Mouse (Mus musculus): ENCODE measurements at regions not wholly inside any gene's neighbourhood (a gene's known extent, or its start where the extent isn't known, plus 50 kb on each side); places are given as distances from the start of the nearest gene placed in this dataset.

DNA sequence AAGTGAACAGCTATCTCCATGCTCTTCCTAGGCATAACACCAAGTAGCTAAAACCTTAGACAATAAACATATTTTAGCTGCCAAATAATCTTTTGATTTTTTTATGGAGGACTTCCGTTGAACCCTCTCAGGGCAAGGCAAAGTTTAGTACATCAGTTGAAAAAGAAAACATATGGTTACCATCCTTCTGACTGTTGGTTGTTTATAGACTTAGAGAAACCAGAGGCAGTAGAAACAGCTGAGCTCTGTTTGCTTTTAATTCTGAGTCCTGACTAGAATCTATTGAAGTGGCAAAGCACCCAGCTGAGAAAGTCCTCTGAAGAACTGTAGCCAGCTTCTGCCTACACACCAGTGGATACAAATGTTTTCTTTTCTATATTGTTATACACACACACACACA, 109.7 kb downstream of the Alg10b start:
- Histone ChIP-seq H3K27me3 (ENCODE audit: control insufficient read depth, insufficient read depth, low read length) (no peaks in the 10 kb centered on the region), H3K9me3 (ENCODE audit: control insufficient read depth, low read length) (no peaks in the 10 kb centered on the region), H3K36me3 (replicated peaks; ENCODE audit: control insufficient read depth, insufficient read depth, low read depth) (no peaks in the 10 kb centered on the region), H3K27ac (no peak overlapping the region), H3K4me1 (replicated peaks; ENCODE audit: control insufficient read depth in 2 of 2, insufficient read depth in 2 of 2, low read length in 1 of 2) (no peaks in the 10 kb centered on the region), H3K4me2 (ENCODE audit: low read depth) (no peak overlapping the region), H3K9ac (replicated peaks) (no peak overlapping the region), H3K4me3 (ENCODE audit: insufficient read depth in 1 of 2, low read depth in 2 of 2, low read length in 2 of 2) (no peak overlapping the region)
- ATAC-seq (ENCODE audit: insufficient read depth) (no peak), DNase-seq (ENCODE audit: low read depth in 3 of 3, low spot score in 3 of 3) (no peak)
- TF ChIP-seq CTCF (IDR thresholded peaks at IDR 0.05; ENCODE audit: low read depth): no peak
- TF ChIP-seq EP300 (IDR thresholded peaks at IDR 0.05; ENCODE audit: low read depth): no peak
- 48% methylated on average over 1 of the region's 1 CpGs for WGBS (ENCODE audit: insufficient replicate concordance)

DNA sequence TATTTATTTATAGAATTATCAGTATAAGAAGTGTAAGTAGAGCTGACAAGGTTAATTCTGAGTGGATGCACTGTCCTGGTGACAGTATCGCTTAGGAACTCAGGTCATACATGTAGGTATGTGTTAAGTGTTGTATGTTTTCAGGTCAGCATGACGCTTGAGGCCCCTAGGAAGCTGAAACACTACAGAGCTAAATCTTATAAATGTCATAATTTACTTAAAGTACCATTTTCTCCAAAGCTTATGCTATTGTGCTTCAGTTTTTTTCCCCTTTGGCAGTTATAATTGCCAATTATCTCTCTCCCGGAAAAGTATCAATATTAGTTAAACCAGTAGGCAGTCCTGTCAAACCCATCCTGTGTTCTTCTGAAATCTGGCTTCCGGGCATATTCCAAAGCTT, 110.3 kb downstream of the Alg10b start:
- H3K9me3 ChIP-seq (ENCODE audit: control insufficient read depth, low read length): no peaks in the 10 kb centered on the region
- H3K9ac ChIP-seq (replicated peaks): no peak overlapping the region
- DNase-seq (ENCODE audit: low read depth in 3 of 3, low spot score in 3 of 3) (no peak), ATAC-seq (ENCODE audit: insufficient read depth) (no peak)
- no peak overlapping the region for H3K27ac ChIP-seq
- H3K4me1 ChIP-seq (replicated peaks; ENCODE audit: control insufficient read depth in 2 of 2, insufficient read depth in 2 of 2, low read length in 1 of 2): no peaks in the 10 kb centered on the region
- WGBS (ENCODE audit: insufficient replicate concordance): 66% methylated on average over 4 of the region's 4 CpGs
- H3K27me3 ChIP-seq (ENCODE audit: control insufficient read depth, insufficient read depth, low read length): no peaks in the 10 kb centered on the region
- no peak overlapping the region for H3K4me3 ChIP-seq (ENCODE audit: insufficient read depth in 1 of 2, low read depth in 2 of 2, low read length in 2 of 2)
- no peaks in the 10 kb centered on the region for H3K36me3 ChIP-seq (replicated peaks; ENCODE audit: control insufficient read depth, insufficient read depth, low read depth)
- TF ChIP-seq CTCF (IDR thresholded peaks at IDR 0.05; ENCODE audit: low read depth): no peak
- no peak overlapping the region for H3K4me2 ChIP-seq (ENCODE audit: low read depth)

DNA sequence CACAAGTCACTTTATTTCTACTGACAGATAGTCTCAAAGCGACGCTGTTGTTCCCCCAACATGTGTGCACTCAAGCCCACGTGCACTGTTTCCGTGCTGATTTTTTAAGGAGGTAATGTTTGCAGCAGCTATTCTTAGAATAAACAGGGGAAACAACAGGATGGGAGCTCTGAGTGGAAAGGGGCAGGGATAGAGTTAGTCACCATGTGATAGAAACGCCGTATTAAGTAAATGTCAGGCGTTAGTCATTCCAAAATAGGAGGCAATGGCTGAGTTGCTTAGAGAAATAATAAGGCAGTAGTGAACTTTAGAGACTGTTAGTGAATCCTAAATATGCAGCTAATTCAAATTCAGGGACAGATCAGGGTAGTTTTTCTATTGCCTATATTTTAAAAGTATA, 111.4 kb downstream of the Alg10b start:
- no peak for TF ChIP-seq CTCF (IDR thresholded peaks at IDR 0.05; ENCODE audit: low read depth)
- TF ChIP-seq EP300 (IDR thresholded peaks at IDR 0.05; ENCODE audit: low read depth): no peak
- no peak for ATAC-seq (ENCODE audit: insufficient read depth)
- Histone ChIP-seq H3K9ac (replicated peaks) (no peak overlapping the region), H3K9me3 (ENCODE audit: control insufficient read depth, low read length) (no peaks in the 10 kb centered on the region), H3K4me1 (replicated peaks; ENCODE audit: control insufficient read depth in 2 of 2, insufficient read depth in 2 of 2, low read length in 1 of 2) (no peaks in the 10 kb centered on the region), H3K27me3 (ENCODE audit: control insufficient read depth, insufficient read depth, low read length) (no peaks in the 10 kb centered on the region), H3K4me3 (ENCODE audit: insufficient read depth in 1 of 2, low read depth in 2 of 2, low read length in 2 of 2) (no peak overlapping the region), H3K4me2 (ENCODE audit: low read depth) (no peak overlapping the region), H3K27ac (no peak overlapping the region), H3K36me3 (replicated peaks; ENCODE audit: control insufficient read depth, insufficient read depth, low read depth) (no peaks in the 10 kb centered on the region)
- no peak for DNase-seq (ENCODE audit: low read depth in 3 of 3, low spot score in 3 of 3)
- WGBS (ENCODE audit: insufficient replicate concordance): 69% methylated on average over 7 of the region's 7 CpGs

DNA sequence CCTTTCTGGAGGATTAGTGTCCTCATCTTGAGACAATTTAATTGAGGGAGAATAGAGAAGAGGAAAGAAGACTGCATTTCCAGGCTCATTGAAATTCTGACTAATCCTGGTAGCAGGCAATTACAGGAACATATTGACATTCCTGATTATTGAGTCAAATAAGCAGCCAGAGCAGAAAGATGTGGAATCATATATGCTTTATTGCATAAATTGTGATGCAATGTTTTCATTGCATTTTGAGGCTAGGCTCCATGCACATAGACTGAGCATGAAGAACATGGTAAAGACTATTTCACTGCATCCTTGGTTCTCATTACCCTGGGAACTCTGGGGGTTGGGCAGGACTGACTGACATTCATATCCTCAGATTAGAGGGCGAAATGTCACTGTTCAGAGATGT, 116.0 kb downstream of the Alg10b start:
- H3K9me3 ChIP-seq (ENCODE audit: control insufficient read depth, low read length): no peaks in the 10 kb centered on the region
- no peaks in the 10 kb centered on the region for H3K27me3 ChIP-seq (ENCODE audit: control insufficient read depth, insufficient read depth, low read length)
- WGBS (ENCODE audit: insufficient replicate concordance): 39% methylated on average over 1 of the region's 1 CpGs
- ATAC-seq (ENCODE audit: insufficient read depth) (no peak), DNase-seq (ENCODE audit: low read depth in 3 of 3, low spot score in 3 of 3) (no peak)
- no peak overlapping the region for H3K9ac ChIP-seq (replicated peaks)
- H3K4me1 ChIP-seq (replicated peaks; ENCODE audit: control insufficient read depth in 2 of 2, insufficient read depth in 2 of 2, low read length in 1 of 2): no peaks in the 10 kb centered on the region
- no peak overlapping the region for H3K4me2 ChIP-seq (ENCODE audit: low read depth)
- no peaks in the 10 kb centered on the region for H3K36me3 ChIP-seq (replicated peaks; ENCODE audit: control insufficient read depth, insufficient read depth, low read depth)
- no peak overlapping the region for H3K27ac ChIP-seq
- no peak for TF ChIP-seq CTCF (IDR thresholded peaks at IDR 0.05; ENCODE audit: low read depth)
- TF ChIP-seq EP300 (IDR thresholded peaks at IDR 0.05; ENCODE audit: low read depth): no peak
- no peak overlapping the region for H3K4me3 ChIP-seq (ENCODE audit: insufficient read depth in 1 of 2, low read depth in 2 of 2, low read length in 2 of 2)

DNA sequence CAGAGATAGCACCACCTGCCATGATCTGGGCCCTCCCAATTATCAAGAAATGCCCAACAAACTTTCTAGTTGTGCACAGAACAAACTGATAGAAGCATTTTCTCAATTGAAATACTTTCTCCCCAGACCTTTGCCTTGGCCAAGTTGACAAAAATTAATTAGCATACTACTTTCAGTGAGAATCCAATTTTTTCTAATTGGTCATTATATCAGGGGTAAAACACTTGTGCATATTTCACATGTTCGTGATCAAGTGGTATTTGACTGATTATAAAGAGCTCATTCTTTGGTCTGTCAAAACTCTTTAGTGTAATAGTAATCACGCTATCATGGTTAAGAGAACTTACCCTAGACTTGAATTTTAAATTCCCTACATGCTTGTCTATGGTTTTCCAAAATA, 117.2 kb downstream of the Alg10b start:
- no peak for DNase-seq (ENCODE audit: low read depth in 3 of 3, low spot score in 3 of 3)
- Histone ChIP-seq H3K27me3 (ENCODE audit: control insufficient read depth, insufficient read depth, low read length) (no peaks in the 10 kb centered on the region), H3K27ac (no peak overlapping the region), H3K9ac (replicated peaks) (no peak overlapping the region), H3K4me1 (replicated peaks; ENCODE audit: control insufficient read depth in 2 of 2, insufficient read depth in 2 of 2, low read length in 1 of 2) (no peaks in the 10 kb centered on the region), H3K9me3 (ENCODE audit: control insufficient read depth, low read length) (no peaks in the 10 kb centered on the region), H3K4me3 (ENCODE audit: insufficient read depth in 1 of 2, low read depth in 2 of 2, low read length in 2 of 2) (no peak overlapping the region), H3K36me3 (replicated peaks; ENCODE audit: control insufficient read depth, insufficient read depth, low read depth) (no peaks in the 10 kb centered on the region), H3K4me2 (ENCODE audit: low read depth) (no peak overlapping the region)
- no peak for ATAC-seq (ENCODE audit: insufficient read depth)
- TF ChIP-seq EP300 (IDR thresholded peaks at IDR 0.05; ENCODE audit: low read depth) (no peak), CTCF (IDR thresholded peaks at IDR 0.05; ENCODE audit: low read depth) (no peak)
- WGBS (ENCODE audit: insufficient replicate concordance): 55% methylated on average over 2 of the region's 2 CpGs

DNA sequence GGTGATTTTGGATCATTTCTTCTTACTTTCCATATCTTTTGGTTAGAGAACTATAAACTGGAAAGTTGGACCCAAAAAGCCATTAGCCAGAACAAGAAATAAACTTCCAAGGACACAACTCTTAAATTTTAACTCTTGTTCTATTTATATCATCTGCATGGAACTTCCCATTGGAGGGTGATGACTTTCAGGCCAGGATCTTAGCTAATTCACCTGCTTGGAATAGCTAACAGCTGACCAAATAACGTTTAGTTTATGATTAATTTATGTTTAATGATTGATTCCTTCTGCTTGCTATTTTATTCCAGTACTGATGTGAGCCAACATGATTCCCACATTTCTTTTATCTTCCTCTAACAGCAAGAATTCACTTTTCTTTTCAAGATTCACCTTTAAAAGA, 119.7 kb downstream of the Alg10b start:
- no peak for ATAC-seq (ENCODE audit: insufficient read depth)
- WGBS (ENCODE audit: insufficient replicate concordance): 38% methylated on average over 1 of the region's 1 CpGs

More for the DNA sequence above, 119.7 kb downstream of the Alg10b start:
- no peaks in the 10 kb centered on the region for H3K27me3 ChIP-seq (ENCODE audit: control insufficient read depth, insufficient read depth, low read length)
- DNase-seq (ENCODE audit: low read depth in 3 of 3, low spot score in 3 of 3): no peak
- TF ChIP-seq EP300 (IDR thresholded peaks at IDR 0.05; ENCODE audit: low read depth): no peak
- TF ChIP-seq CTCF (IDR thresholded peaks at IDR 0.05; ENCODE audit: low read depth): no peak
- no peak overlapping the region for H3K4me3 ChIP-seq (ENCODE audit: insufficient read depth in 1 of 2, low read depth in 2 of 2, low read length in 2 of 2)
- H3K9ac ChIP-seq (replicated peaks): no peak overlapping the region
- H3K4me1 ChIP-seq (replicated peaks; ENCODE audit: control insufficient read depth in 2 of 2, insufficient read depth in 2 of 2, low read length in 1 of 2): no peaks in the 10 kb centered on the region
- no peak overlapping the region for H3K27ac ChIP-seq
- H3K9me3 ChIP-seq (ENCODE audit: control insufficient read depth, low read length): no peaks in the 10 kb centered on the region
- H3K36me3 ChIP-seq (replicated peaks; ENCODE audit: control insufficient read depth, insufficient read depth, low read depth): no peaks in the 10 kb centered on the region
- H3K4me2 ChIP-seq (ENCODE audit: low read depth): no peak overlapping the region
